20 mouse cellular contexts compared by ENCODE assay signal in the genomic region with DNA sequence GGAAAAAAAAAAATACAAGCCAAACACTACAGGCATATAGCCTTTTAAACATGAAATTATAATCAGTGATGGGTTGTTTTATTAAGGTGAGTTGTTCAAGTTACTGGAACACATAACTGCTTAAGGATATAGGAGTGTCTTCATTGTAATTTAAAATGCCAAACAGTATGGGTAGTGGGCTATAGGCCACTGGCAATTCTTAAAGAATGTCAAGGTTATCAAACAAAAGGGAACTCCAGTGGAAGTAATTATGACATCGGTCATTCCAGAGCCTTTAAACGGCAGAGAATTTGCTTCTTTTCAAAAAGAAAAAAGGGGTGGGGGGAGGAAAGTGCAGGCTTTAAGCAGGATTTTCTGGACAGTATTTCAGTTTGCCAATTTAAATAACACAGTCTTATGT.
"Had no signal": no experiment of that assay in that cellular context is flagged by ENCODE, and none has a peak within 500 bp of the region (broad histone marks: within the 10 kb centered on the region; RNA-seq: fewer than 3 reads in every experiment).

No protein-coding gene starts in this region.

- H3K27ac ChIP-seq: macrophage; neural tube, embryonic 13.5 days; neural tube, embryonic 15.5 days had no signal

- H3K36me3 ChIP-seq: neural tube, embryonic 13.5 days; neural tube, embryonic 15.5 days had no signal

- H3K9ac ChIP-seq: lung, embryonic 14.5 days; neural tube, embryonic 13.5 days; neural tube, embryonic 15.5 days had no signal

- H3K4me3 ChIP-seq: megakaryocyte, embryonic 14.5 days; myocyte; neural tube, embryonic 13.5 days; neural tube, embryonic 15.5 days had no signal

- ATAC-seq: midbrain, embryonic 16.5 days had no signal

- H3K9me3 ChIP-seq: megakaryocyte, embryonic 14.5 days; neural tube, embryonic 13.5 days; neural tube, embryonic 15.5 days had no signal

- H3K4me2 ChIP-seq: lung, embryonic 14.5 days; midbrain, embryonic 11.5 days; neural tube, embryonic 13.5 days; neural tube, embryonic 15.5 days had no signal

- H3K27me3 ChIP-seq: megakaryocyte, embryonic 14.5 days; neural tube, embryonic 13.5 days; neural tube, embryonic 15.5 days had no signal

- DNase-seq: lung, adult 18-20 months; lung, embryonic 14.5 days; lung, postnatal 10 days; lung, postnatal 36 days; midbrain, embryonic 14.5 days; retina, postnatal 1 day; right cerebral cortex, adult 18-20 months; right cerebral cortex, postnatal 25 days; right cerebral cortex, postnatal 4 days; spleen, adult 18-20 months; thymus, adult 18-20 months; thymus, postnatal 25 days; thymus, postnatal 4 days had no signal
